Mouse (Mus musculus) ES-E14 (cell line): ENCODE results near the gene Ift122.
"Not testable (repeated sequence)": the region's sequence is repeated elsewhere in the genome, so short reads cannot be mapped to it uniquely, and the experiment has no call there.

Experiments
- CHD2 ChIP-seq: IDR thresholded peaks from 2 replicates; pipeline ENCODE4 v1.6.1; 2014; ENCODE audit warnings: mild to moderate bottlenecking, low read depth, low read length, inconsistent platforms
- HCFC1 ChIP-seq: IDR thresholded peaks from 2 replicates; pipeline ENCODE4 v1.6.1; 2012; ENCODE audit warnings: low read length, inconsistent platforms, borderline replicate concordance; ENCODE audit not compliant: insufficient read depth
- MAFK ChIP-seq: IDR thresholded peaks from 2 replicates; pipeline ENCODE4 v1.6.1; 2014; ENCODE audit warnings: mild to moderate bottlenecking, low read depth, low read length, inconsistent platforms; ENCODE audit not compliant: insufficient read depth
- ZC3H11A ChIP-seq: IDR thresholded peaks from 2 replicates; pipeline ENCODE4 v1.6.1; 2012; ENCODE audit warnings: low read depth, mild to moderate bottlenecking, inconsistent platforms, low read length, borderline replicate concordance
- ZNF384 ChIP-seq: IDR thresholded peaks from 2 replicates; pipeline ENCODE4 v1.6.1; 2012; ENCODE audit warnings: low read depth, low read length, inconsistent platforms

DNA sequence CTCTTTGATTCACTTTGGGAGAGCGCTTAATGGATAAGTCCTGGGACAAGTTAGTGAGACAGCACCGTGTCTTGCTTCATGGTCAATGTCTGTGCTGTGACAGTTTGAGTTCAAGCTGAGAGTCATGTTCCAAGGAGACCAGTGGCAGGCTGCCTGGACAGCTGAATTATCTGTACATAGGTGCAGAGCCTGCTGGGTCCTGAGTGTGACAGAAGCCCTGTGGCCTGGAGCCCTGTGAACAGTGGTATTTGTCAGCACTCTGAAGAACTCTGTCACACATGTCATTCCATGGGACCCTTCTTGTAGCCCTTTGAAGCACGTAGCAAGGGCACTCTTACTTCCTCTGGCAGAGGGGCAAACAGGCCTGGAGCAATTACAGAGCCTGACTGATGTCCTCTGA lies 13.9 kb downstream of the Ift122 start:
- not testable (repeated sequence) for TF ChIP-seq CHD2, ZNF384, ZC3H11A, HCFC1, MAFK
